Mouse (Mus musculus): Measurements from ENCODE around the gene Tfeb. TPM values are rescaled to one million over a fixed set of nuclear protein-coding genes. Genes with fewer than 3 reads are reported as not detected.

Tfeb gene
- polyA plus RNA-seq, 1 experiment from 2014 or later = 11.5 TPM

- H3K4me1 ChIP-seq (ENCODE audit: control insufficient read depth, insufficient read depth, low read length) = no peaks in the 10 kb centered on the region
- H3K4me2 ChIP-seq (ENCODE audit: low read depth, low read length) = no peak overlapping the region
- H3K4me3 ChIP-seq (replicated peaks; ENCODE audit: low read length) = no peak overlapping the region
- H3K27me3 ChIP-seq (ENCODE audit: control insufficient read depth, insufficient read depth, low read length) = peaks cover 3% of the 10 kb centered on the region; the same call in 1 of the 2 replicates
- ATAC-seq (ENCODE audit: insufficient read depth, low FRiP score) = no peak
- peaks cover 15% of the 10 kb centered on the region for H3K9me3 ChIP-seq (replicated peaks; ENCODE audit: control insufficient read depth, low read length)
- no peaks in the 10 kb centered on the region for H3K36me3 ChIP-seq (ENCODE audit: control insufficient read depth, insufficient read depth, low read length)
- no peak overlapping the region for H3K27ac ChIP-seq (ENCODE audit: low read length)
- WGBS = 78% methylated on average over 11 of the region's 11 CpGs
- H3K9ac ChIP-seq (ENCODE audit: low read length) = no peak overlapping the region
These were observed 32.8 kb downstream of the Tfeb start for GRCm38 (mm10) chr17:47769389-47770299.

DNA sequence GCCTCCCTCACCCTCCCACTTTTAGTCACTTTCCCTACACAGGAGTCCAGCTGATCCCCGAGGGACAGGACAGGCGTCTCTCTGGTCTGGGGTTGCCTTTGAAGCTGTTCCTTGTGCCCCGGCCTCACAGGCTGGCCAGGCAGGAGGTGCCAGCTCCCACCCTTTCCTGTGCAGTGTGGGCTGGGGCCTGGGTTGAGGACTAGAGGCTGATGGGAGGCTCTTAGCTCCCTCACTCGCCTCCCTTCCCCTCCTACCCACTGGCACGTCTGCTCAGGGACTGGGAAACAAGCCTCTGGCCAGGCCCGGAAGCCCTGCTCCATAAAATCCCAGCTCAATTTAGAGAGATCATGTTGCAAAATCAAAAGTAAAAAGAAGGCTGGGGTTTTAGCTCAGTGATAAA lies 36.8 kb downstream of the Tfeb start:
- H3K4me1 ChIP-seq (ENCODE audit: control insufficient read depth, insufficient read depth, low read length) = no peaks in the 10 kb centered on the region
- peaks cover 1% of the 10 kb centered on the region; the same call in 1 of the 2 replicates for H3K27me3 ChIP-seq (ENCODE audit: control insufficient read depth, insufficient read depth, low read length)
- no peak for ATAC-seq (ENCODE audit: insufficient read depth, low FRiP score)
- peaks cover 15% of the 10 kb centered on the region for H3K9me3 ChIP-seq (replicated peaks; ENCODE audit: control insufficient read depth, low read length)
- no peak overlapping the region for H3K27ac ChIP-seq (ENCODE audit: low read length)
- 60% methylated on average over 6 of the region's 6 CpGs for WGBS
- no peak overlapping the region for H3K4me2 ChIP-seq (ENCODE audit: low read depth, low read length)
- no peak overlapping the region for H3K4me3 ChIP-seq (replicated peaks; ENCODE audit: low read length)
- no peaks in the 10 kb centered on the region for H3K36me3 ChIP-seq (ENCODE audit: control insufficient read depth, insufficient read depth, low read length)
- H3K9ac ChIP-seq (ENCODE audit: low read length) = no peak overlapping the region

- Histone ChIP-seq H3K27me3 (ENCODE audit: control insufficient read depth, insufficient read depth, low read length) (no peaks in the 10 kb centered on the region), H3K9ac (ENCODE audit: low read length) (no peak overlapping the region), H3K4me2 (ENCODE audit: low read depth, low read length) (no peak overlapping the region), H3K4me1 (ENCODE audit: control insufficient read depth, insufficient read depth, low read length) (no peaks in the 10 kb centered on the region), H3K4me3 (replicated peaks; ENCODE audit: low read length) (no peak overlapping the region), H3K36me3 (ENCODE audit: control insufficient read depth, insufficient read depth, low read length) (no peaks in the 10 kb centered on the region), H3K9me3 (replicated peaks; ENCODE audit: control insufficient read depth, low read length) (peaks cover 9% of the 10 kb centered on the region), H3K27ac (ENCODE audit: low read length) (no peak overlapping the region)
- 64% methylated on average over 2 of the region's 2 CpGs for WGBS
- ATAC-seq (ENCODE audit: insufficient read depth, low FRiP score) = no peak
These were observed 40.3 kb downstream of the Tfeb start for GRCm38 (mm10) chr17:47777141-47777540.

GRCm38 (mm10) chr17:47780470-47780869 lies 43.6 kb downstream of the Tfeb start:
- WGBS = 84% methylated on average over 10 of the region's 10 CpGs
- Histone ChIP-seq H3K36me3 (ENCODE audit: control insufficient read depth, insufficient read depth, low read length) (no peaks in the 10 kb centered on the region), H3K27ac (ENCODE audit: low read length) (no peak overlapping the region), H3K9me3 (replicated peaks; ENCODE audit: control insufficient read depth, low read length) (no peaks in the 10 kb centered on the region), H3K27me3 (ENCODE audit: control insufficient read depth, insufficient read depth, low read length) (no peaks in the 10 kb centered on the region), H3K4me1 (ENCODE audit: control insufficient read depth, insufficient read depth, low read length) (no peaks in the 10 kb centered on the region), H3K4me2 (ENCODE audit: low read depth, low read length) (no peak overlapping the region), H3K9ac (ENCODE audit: low read length) (no peak overlapping the region), H3K4me3 (replicated peaks; ENCODE audit: low read length) (no peak overlapping the region)
- no peak for ATAC-seq (ENCODE audit: insufficient read depth, low FRiP score)

- no peak for ATAC-seq (ENCODE audit: insufficient read depth, low FRiP score)
- Histone ChIP-seq H3K27me3 (ENCODE audit: control insufficient read depth, insufficient read depth, low read length) (no peaks in the 10 kb centered on the region), H3K27ac (ENCODE audit: low read length) (no peak overlapping the region), H3K4me3 (replicated peaks; ENCODE audit: low read length) (no peak overlapping the region), H3K9ac (ENCODE audit: low read length) (no peak overlapping the region), H3K4me1 (ENCODE audit: control insufficient read depth, insufficient read depth, low read length) (no peaks in the 10 kb centered on the region), H3K9me3 (replicated peaks; ENCODE audit: control insufficient read depth, low read length) (no peaks in the 10 kb centered on the region), H3K4me2 (ENCODE audit: low read depth, low read length) (no peak overlapping the region), H3K36me3 (ENCODE audit: control insufficient read depth, insufficient read depth, low read length) (no peaks in the 10 kb centered on the region)
- 80% methylated on average over 3 of the region's 3 CpGs for WGBS
These were observed 45.7 kb downstream of the Tfeb start for GRCm38 (mm10) chr17:47782486-47782885.

DNA sequence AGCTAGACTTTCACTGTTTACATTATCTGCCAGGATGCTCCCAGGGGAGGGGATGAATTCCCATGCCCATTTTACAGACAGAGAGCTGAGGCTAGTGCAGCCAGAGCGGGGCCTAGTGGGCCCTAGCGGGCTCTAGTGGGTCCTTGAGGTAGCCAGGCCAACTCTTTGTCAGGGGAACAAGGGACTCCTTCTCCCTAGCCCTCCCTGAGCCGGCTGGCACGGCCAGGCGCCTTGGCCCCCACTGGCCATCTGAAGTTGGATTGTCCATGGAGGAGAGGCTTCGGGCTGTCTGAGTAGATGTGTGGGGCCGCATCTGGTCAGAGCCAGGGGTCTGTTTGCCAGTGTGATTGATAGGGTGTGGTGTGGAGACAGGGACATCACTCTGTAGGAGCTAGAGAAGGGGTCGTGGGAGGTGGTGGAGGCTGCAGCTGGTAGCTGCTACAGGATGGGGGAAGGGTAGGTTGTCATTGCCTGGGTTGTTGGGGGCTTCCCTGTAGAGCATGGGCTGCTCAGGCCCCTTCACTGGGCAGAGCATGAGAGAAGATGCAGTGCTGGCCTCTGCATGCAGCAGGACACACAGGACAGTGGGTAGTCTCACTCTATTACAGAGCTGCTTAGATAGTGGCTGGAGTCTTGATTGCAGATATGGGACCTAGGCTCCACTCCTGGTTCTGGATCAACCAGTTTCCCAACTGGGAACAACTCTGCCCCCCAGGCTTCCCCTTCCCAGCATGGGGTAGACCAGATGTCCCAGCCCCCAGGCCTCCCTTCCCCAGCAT lies 46.8 kb downstream of the Tfeb start:
- 68% methylated on average over 8 of the region's 8 CpGs for WGBS
- no peaks in the 10 kb centered on the region for H3K9me3 ChIP-seq (replicated peaks; ENCODE audit: control insufficient read depth, low read length)
- no peak overlapping the region for H3K9ac ChIP-seq (ENCODE audit: low read length)

DNA sequence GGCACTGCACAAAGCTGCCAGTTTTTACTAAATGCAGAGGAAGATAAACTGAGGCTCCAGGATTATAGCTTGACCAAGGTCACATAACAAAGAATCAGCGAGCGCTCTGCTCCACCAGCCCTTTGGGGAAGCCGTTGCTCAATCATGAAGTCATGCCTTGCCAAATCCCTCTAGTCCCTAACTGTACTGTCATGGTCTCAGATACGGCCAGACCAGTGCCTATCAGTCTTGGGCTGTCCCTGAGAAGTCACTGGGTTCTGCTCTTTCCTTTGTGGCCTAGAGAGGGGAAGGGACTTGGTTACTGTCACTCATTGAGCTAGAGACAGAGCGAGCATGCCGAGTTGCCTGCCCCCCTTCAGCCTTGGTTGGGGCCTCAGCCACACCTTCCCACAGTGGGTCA lies 47.6 kb downstream of the Tfeb start:
- WGBS = 76% methylated on average over 6 of the region's 6 CpGs
- H3K4me2 ChIP-seq (ENCODE audit: low read depth, low read length) = no peak overlapping the region
- H3K27me3 ChIP-seq (ENCODE audit: control insufficient read depth, insufficient read depth, low read length) = no peaks in the 10 kb centered on the region
- H3K36me3 ChIP-seq (ENCODE audit: control insufficient read depth, insufficient read depth, low read length) = no peaks in the 10 kb centered on the region
- no peak for ATAC-seq (ENCODE audit: insufficient read depth, low FRiP score)
- H3K27ac ChIP-seq (ENCODE audit: low read length) = no peak overlapping the region
- no peak overlapping the region for H3K4me3 ChIP-seq (replicated peaks; ENCODE audit: low read length)
- H3K4me1 ChIP-seq (ENCODE audit: control insufficient read depth, insufficient read depth, low read length) = 0 out of 2 replicates have a peak, but pooled peaks cover 4% of the 10 kb centered on the region
- no peak overlapping the region for H3K9ac ChIP-seq (ENCODE audit: low read length)
- H3K9me3 ChIP-seq (replicated peaks; ENCODE audit: control insufficient read depth, low read length) = no peaks in the 10 kb centered on the region

More for the DNA sequence above, 46.8 kb downstream of the Tfeb start:
- no peak for ATAC-seq (ENCODE audit: insufficient read depth, low FRiP score)
- no peaks in the 10 kb centered on the region for H3K36me3 ChIP-seq (ENCODE audit: control insufficient read depth, insufficient read depth, low read length)
- H3K4me2 ChIP-seq (ENCODE audit: low read depth, low read length) = no peak overlapping the region
- H3K27ac ChIP-seq (ENCODE audit: low read length) = no peak overlapping the region
- 0 out of 2 replicates have a peak, but pooled peaks cover 4% of the 10 kb centered on the region for H3K4me1 ChIP-seq (ENCODE audit: control insufficient read depth, insufficient read depth, low read length)
- H3K27me3 ChIP-seq (ENCODE audit: control insufficient read depth, insufficient read depth, low read length) = no peaks in the 10 kb centered on the region
- no peak overlapping the region for H3K4me3 ChIP-seq (replicated peaks; ENCODE audit: low read length)

DNA sequence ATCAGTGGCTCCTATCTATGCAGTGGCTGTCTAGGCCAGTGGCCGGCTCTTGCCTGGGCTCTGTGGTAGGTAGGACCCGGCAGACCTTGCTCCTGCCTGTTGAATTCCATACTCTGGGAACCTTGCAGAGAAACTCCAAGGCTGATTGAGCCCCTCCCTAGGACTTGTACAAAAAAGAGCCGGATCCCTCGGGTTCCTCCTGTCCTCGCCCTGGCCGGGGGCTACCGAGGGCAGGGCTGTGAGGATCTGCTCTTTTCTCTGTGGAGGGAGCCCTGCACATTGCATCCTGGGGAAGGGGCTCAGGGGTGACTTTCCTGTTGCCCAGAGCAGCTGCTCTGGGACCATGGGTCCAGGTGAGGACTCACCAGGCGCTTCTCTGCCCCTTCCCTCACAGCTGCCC lies 50.8 kb downstream of the Tfeb start:
- no peaks in the 10 kb centered on the region for H3K36me3 ChIP-seq (ENCODE audit: control insufficient read depth, insufficient read depth, low read length)
- H3K9me3 ChIP-seq (replicated peaks; ENCODE audit: control insufficient read depth, low read length) = no peaks in the 10 kb centered on the region
- H3K4me2 ChIP-seq (ENCODE audit: low read depth, low read length) = no peak overlapping the region
- ATAC-seq (ENCODE audit: insufficient read depth, low FRiP score) = no peak
- 50% methylated on average over 8 of the region's 8 CpGs for WGBS
- no peak overlapping the region for H3K9ac ChIP-seq (ENCODE audit: low read length)
- H3K4me3 ChIP-seq (replicated peaks; ENCODE audit: low read length) = no peak overlapping the region
- H3K27me3 ChIP-seq (ENCODE audit: control insufficient read depth, insufficient read depth, low read length) = no peaks in the 10 kb centered on the region
- H3K4me1 ChIP-seq (ENCODE audit: control insufficient read depth, insufficient read depth, low read length) = 0 out of 2 replicates have a peak, but pooled peaks cover 8% of the 10 kb centered on the region
- no peak overlapping the region for H3K27ac ChIP-seq (ENCODE audit: low read length)

DNA sequence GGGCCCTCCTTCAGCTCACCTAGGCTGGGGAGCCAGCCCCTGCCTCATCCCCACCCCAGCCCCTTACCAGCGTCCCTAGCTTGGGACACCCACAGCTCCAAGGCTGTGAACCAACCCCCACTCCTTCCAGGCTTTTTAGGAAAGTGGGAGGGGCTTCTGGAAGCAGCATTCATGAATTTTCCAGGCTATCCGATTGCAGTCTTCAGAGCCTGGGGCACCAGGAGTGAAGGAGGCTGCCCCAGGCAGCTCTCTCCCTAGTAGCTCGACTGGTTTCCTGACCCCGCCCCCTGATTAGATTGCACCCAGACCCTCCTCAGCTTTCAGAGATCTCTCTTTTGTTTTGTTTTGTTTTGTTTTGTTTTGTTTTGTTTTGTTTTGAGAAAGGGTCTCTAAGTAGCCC lies 51.5 kb downstream of the Tfeb start:
- Histone ChIP-seq H3K4me2 (ENCODE audit: low read depth, low read length) (no peak overlapping the region), H3K9me3 (replicated peaks; ENCODE audit: control insufficient read depth, low read length) (no peaks in the 10 kb centered on the region), H3K27me3 (ENCODE audit: control insufficient read depth, insufficient read depth, low read length) (no peaks in the 10 kb centered on the region), H3K4me3 (replicated peaks; ENCODE audit: low read length) (no peak overlapping the region), H3K27ac (ENCODE audit: low read length) (no peak overlapping the region), H3K4me1 (ENCODE audit: control insufficient read depth, insufficient read depth, low read length) (0 out of 2 replicates have a peak, but pooled peaks cover 10% of the 10 kb centered on the region), H3K36me3 (ENCODE audit: control insufficient read depth, insufficient read depth, low read length) (no peaks in the 10 kb centered on the region), H3K9ac (ENCODE audit: low read length) (peak overlapping the region; percentile 43; the same call in 1 of the 2 replicates)
- ATAC-seq (ENCODE audit: insufficient read depth, low FRiP score) = no peak
- 12% methylated on average over 4 of the region's 4 CpGs for WGBS

Measured in stomach, embryonic 16.5 days (tissue).